Mouse (Mus musculus) MEL-GATA-1-ER (cell line): ENCODE measurements at regions not wholly inside any gene's neighbourhood (a gene's known extent, or its start where the extent isn't known, plus 50 kb on each side); places are given as distances from the start of the nearest gene placed in this dataset.
A peak's percentile ranks its signal among the peaks of the same experiment; 100 is the strongest.
"Not testable (repeated sequence)": the region's sequence is repeated elsewhere in the genome, so short reads cannot be mapped to it uniquely, and the experiment has no call there.

Experiments used
- DNase-seq: peaks from one replicate; pipeline ENCODE4 v3.0.0-alpha.2; 2012; ENCODE audit warnings: low read depth; ENCODE audit errors: extremely low read depth

DNA sequence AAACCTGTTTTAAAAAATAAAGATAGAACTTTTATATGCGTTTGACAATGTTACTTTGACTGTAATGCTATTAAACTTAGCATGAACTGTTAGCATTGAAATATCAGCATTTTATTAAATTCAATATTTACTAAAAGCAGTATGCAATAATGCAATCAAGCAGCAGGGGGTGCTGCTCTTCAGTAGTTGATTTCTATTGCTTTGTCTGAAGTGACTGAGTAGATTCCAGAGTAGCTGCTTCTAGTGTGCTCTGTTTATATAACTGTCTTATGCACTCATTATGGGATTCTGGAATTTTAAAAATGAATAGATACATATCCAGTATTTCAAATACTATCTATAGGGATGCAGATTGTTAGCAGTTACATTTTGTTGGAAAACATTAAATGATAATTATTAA, 146.2 kb downstream of the Gm28710 start:
- peak; percentile 4 for DNase-seq

DNA sequence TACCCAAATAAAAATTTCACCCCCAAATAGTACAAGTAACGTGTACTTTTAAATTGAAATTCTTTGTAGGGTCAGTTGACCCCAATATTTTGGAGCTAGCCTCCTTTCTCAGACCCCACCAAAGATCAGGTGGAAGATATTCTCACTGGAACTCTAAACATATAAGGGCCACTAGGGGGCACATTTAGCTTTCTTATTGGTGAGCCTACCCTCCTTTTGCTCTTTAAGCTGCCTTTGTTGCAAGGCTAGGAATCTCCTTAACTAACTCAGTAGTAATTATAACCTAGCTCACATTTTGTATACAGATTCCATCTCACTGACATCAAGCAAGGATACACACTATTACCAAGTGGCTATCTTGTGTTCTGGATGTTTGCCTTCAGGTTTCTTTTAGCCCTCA, 155.8 kb downstream of the Gm28710 start:
- peak; percentile 4 for DNase-seq

DNA sequence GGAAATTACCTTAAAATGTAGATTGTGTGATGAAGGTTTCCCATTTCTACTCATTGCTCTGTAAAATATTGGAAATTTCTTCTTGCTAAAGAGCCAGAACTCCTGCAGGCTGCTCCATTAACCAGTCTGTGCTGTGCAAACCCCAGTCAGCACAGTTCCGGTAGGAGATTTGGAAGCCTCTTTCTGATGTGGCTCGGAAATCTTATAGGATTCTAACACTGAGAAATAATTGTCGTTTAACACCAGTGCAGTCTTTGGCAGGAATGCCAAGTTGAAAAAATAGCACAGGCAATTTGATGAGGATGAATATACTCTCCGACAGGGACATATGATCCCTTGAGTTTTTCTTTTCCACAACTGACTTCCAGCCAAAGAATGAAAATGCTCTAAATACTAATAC, 176.1 kb downstream of the Gm28710 start:
- no peak for DNase-seq

DNA sequence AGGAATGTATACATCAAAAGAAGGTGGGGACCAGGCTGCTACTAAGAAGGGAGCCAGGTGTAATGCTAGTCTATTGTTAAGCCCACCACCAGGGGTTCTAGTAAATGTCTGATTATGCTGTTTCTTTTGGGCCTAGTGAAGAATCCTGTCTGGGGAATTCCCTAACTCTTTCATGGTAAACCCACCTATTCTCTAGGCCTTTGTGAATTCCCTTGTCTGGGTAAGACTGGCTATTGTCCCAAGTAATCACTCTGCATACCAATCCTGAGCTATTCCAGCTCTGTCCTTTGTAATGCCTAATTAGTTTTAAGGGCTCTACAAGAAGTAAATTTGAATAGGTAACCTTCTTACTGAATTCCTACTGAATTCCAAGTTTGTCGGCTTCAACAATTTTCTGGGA, 177.2 kb downstream of the Gm28710 start:
- not testable (repeated sequence) for DNase-seq

DNA sequence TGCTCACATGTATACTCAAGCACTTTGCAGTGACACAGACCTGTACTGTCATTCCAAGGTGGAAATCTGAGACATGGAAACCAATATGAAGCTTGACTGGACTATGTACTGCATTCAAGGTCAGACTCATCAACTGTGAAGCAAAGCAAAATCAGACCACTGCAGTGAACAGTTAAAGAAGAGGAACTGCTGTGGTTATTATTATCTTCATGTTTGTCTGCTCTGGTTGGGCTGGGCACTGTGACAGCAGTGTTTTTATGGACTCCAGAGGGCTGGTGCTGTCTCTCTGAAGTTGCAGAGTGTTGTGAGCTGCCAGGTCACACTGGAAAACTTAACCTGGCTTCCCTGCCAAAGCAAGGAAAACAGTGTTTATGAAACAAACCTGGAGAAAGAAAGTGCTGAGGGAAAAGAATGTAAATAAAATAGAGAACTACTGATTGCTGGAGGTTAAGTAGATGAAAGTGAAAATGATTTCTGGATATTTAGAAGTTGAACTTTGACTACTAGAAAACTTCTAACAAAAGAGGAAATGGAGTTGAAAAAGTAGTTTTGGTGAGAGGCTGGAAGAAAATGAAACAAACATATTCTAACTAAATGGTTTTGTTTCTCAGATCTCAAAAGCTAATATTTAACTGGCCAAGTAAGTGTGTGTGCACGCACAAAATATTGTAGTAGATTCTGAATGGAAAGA, 181.7 kb downstream of the Gm28710 start:
- DNase-seq, result peak; percentile 1

DNA sequence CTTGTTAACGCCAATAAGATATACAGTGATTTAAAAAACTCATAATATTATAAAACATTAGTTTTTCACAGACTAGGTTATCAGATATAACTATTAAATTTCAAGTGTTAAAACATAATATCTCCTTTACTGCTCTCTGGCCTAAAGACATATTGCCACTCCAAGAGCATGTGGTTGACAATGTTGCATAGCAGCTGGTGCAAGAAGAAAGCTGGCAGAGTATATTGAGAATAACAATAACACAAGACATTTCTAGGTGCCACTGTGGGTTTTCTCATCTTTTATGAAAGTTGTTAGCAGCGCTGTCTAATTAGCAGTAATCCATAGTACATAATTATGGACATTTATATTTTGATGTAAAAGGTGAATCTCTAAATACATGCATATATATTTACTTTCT, 184.4 kb downstream of the Gm28710 start:
- DNase-seq, result no peak

DNA sequence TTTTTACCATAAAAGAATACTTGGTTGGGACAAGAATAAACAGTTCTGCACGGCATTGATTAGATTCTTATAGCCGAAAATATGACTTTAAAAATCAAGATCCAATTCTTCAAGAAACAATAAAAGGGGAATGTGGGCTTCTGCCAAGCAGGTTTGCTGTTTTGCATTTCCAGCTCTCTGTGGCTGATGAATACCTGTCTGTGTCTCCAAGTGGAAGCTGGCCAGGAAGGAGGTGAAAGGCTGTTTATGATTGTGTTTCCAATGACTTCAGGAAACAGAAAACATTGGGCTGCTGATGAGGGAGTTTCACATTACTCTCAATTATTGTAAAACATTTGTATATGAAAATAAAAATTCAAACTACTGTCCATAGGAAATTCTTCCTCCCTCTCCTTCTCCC, 193.3 kb downstream of the Gm28710 start:
- DNase-seq, result no peak

DNA sequence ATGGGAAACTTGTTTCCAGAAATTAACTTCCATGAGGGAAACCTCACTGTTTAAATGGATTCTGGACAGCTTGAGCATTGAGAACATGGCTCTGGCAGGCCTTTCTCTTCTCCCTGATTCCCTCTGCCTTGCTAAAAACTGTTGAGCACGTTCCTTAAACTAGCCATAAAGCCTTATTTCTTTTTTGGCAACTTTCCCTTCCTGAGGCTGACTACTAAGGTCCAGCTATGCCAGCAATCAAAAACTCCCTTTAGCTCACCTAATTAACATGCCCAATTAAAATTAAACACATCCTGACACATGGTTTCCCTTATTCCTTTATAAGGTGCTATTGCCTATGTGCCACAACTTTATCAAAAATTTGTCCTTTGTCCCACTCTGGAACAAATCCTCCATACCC, 199.9 kb downstream of the Gm28710 start:
- DNase-seq, result no peak

DNA sequence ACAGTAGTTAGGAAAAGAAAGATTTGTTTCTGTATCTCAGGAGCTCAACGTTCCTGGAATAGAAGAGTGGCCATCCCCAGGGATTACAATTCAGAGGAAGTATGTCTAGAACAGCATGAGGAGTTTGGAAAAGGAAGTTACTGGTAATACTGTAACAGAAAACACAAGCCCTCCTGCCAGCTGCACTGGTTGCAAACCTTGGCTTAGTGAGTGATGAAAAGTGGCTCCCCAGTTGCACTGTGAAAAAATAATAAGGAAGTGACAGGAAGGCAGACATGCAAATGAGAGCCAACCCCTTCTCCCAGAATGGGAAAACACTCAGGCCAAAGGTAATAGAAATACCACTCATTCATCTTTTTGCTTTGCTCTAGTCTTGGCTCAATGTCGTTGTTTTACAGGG, 207.6 kb downstream of the Gm28710 start:
- DNase-seq, result no peak

DNA sequence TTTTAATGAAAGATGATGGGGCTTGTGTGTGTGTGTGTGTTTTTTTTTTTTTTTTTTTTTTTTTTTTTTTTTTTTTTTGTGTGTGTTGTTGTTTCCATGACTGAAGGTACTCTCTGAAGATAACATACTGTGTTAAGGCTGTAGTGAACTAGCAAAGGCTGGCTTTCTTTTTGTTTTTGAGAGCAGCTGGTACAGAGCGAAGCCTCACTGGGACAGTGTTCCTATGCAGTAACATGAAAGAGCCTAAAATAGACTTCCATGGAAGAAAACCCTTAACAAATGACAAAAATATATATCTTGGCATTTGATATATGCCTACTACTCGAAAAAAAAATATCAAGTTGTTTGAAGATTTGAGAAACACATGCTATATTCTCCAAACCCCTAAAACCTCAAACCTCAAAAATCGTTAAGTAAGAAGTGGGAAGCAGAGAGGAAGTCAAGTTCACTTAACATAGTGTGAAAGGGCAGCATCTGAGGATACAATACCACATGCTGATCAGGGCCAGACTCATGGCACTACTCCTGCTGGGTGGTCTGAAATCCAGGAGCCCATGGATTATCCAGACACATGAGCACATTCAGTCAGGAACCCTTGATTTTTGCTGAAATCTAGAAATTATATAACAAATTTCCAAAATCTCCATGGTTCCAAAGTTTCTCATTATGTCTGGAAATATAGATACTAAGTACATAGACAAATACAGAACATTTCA, 215.4 kb downstream of the Gm28710 start:
- no peak for DNase-seq

DNA sequence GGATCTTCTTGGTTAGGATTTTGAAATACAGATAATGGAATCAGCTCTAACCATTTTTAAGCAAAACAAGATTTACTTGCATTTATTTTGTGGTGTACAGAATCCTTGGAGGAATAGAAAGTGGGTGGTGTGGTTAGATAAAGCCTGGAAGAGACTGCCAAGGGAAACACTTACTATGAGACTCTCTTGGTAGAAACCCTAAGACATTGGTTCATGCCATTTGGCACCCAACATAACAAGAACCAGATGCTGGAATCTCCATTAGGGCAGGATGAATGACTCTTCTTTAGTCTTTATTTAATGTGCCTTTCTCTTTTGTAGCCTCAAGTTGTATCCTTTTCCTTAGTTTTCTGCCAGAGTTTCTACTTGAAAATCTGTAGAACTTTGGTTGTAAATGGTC, 230.0 kb downstream of the Gm28710 start:
- DNase-seq, result no peak

DNA sequence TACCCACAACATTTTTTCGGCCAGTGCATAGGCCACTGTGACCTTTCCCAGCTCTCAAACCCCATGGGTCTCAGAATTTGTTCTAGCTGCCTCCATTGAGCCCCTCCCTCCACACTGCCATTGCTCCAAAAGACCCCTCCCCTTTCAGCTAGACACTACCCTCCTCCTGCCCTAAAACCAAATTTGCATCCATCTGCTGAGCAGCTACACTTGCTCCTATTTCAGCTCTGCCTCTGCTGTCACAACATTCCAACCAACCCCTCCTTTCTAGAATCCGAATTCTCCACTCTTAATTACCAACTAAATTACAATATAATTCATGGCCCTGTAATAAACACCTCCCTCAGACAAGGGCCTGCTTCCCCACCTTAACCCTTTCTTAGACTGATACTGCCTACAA, 262.3 kb downstream of the Gm28710 start:
- DNase-seq, result no peak

DNA sequence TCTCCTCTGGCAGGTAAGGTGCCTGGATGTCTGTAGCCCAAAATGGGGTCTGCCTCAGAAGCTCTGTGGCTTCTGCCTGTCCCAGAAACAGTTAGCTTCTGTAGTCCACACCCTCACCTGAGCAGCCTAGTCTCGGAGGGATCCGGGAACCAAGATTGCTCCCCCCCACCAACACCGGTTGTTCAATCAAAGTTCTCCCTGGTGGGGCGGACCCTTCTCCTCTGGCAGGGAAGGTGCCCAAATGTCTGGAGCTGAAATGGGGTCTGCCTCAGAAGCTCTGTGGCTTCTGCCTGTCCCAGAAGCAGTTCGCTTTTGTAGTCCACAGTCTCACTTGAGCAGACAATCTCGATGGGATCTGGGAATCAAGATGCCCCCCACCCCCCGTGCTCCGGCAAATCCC, 273.0 kb downstream of the Gm28710 start:
- DNase-seq, result no peak

DNA sequence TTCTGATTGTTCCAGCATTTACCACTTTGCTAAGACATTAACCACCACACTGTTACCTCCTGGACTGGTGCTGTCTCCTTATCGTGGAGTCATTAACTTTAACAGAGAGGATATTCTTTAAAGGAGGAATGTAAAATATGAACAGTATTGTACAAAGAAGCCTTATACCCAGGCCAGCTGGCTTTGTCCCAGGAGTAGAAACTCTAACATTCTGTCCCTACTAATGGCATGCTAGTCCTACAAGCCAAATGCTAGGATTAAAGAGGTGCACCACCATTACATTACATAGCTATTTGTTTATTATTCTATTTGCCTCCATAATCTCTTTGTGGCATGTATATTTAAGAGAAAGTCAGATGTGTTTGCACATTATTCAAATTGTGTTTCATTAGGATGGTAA, 288.8 kb downstream of the Gm28710 start:
- DNase-seq, result no peak

DNA sequence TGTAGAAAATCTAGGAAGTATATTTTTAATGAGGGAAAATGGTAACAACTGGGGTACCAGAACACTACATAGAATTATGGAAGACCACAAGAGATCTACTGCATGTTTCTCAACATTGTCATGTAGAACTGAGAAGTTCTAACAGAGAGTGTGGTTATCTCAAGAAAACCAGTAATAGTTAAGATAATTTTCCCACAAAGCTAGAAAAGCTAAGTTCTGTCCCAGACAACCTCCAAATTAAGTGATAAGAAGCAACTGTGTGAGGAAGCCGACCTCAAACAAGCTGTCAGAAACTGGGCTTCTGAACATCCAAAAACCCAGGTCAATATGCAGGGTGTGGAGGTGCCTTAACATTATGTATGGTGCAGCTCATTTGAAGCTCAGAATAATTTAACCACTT, 261.4 kb upstream of the Speer4f2 start:
- no peak for DNase-seq

DNA sequence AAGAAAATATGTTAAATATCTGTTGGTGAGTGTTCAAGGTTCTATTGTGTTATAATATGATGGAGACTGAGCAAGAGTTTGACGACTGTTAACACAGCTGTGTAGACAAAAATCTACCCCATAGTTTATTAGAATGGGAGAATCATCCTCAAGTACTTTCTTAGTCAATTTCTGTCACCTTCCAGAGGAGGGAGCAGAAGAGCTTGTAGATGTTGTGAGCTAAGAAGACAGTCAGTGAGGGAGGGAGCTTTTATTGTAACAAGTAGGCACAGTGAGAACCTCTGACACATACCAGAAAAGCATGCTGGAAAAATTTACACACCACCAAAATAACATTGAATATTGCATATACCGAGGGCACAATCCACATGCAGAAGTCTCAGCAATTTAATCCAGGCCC, 261.0 kb upstream of the Speer4f2 start:
- peak; percentile 28 for DNase-seq

DNA sequence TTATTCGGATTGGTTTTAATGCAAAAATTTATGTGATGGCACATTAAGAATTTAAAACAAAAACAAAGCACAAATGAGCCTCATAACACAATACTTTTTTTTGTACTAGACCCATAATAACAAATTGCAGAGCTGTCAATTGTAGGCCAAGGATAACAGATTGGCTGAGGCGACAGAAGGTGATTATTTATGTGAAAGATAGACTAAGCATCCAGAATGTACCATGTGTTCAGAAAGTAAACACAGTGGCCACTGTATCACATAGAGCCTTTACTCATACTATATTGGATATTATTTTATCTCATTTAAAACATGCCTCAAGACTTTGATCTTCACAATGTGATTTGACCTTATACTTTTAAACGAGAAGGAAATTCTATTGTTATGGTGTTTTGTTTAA, 257.9 kb upstream of the Speer4f2 start:
- DNase-seq, result no peak

DNA sequence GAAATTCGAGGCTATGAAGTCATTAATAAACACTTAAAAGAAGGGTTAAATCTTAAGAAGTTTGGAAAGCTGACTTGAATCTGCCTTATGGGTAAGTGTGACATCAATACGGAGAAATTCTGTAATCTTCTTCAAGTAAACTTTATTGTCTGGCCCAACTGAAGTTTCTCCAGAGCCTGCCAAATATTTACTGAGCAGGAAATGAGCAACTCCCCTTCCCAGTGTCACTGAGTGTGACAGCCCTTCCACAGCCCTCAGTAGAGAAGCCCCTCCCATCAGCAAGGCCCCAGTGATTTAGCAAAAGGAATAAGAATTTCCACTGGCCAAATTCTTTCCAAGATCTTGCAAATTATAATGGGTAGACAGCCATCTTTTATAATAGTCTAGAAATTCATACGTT, 256.9 kb upstream of the Speer4f2 start:
- no peak for DNase-seq

DNA sequence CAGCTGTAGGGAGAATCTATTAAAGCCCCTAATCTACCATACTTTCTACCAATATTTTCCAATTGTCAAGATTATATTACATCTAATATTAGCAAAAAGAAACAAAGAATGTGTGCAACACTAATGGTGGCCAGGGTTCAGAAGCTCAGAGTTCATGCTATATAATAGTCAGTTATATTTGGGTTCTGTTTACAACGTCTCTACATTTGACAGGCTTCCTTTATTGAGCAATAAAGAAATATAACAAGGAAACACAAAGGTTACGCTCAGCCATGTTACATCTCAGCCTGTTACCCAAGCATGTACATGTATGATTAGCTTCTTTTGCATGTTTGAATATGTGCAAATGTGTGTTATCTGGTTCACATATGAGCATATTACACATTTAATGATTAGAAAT, 247.7 kb upstream of the Speer4f2 start:
- no peak for DNase-seq

DNA sequence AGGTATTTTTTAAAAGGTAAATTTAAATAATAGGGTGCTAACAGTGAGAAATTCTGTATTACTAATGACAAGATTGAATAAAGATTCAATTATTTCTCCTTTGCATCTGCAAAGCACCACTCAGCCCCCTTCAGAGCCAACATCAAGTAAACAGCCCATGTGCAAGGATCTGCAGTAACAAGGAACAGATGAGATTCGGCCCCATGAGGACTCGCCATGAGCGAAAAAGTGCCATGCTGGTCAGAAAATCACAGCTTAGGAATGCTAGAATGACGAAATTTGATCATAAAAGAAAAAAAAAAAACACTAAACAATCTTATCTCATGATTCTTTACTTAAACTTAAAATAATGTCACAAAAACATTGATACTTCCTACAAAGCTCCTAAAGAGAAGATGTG, 245.5 kb upstream of the Speer4f2 start:
- DNase-seq, result no peak

DNA sequence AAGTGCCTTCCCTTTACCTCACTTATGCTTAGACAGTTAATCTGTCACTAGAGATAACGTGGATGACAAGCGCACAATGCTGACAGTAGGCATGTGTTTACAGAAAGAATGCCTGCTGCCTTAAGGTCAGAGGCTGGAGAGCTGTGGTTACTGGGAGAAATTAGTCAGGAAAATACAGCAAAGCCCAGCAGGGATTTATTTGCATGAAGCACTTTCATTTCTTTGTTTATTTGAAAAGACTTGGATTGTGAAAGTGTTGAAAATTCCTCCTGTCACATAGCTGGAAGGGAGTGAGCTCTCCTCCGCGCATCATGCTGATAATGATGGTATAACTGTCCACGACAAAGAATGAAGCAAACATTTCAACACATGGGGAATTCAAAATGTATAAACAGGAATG, 237.5 kb upstream of the Speer4f2 start:
- DNase-seq, result no peak

DNA sequence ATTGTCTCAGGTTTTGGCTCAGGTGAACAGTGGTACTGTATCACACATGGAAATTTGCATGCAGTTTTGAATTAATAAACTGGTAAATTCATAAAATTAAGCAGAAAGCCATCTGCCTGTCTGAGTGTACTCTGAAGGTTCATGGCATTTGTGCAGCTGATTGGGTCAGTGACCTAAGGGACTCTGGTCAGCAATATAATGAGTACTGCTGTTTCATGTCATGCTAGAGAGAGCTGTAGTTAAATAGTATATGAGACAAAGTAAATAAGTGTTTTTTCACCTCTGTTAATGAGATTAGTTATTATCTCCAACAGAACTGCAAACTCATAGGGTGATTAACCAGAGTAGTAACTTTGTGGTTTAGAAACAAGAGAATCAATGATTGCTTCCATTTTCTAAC, 231.4 kb upstream of the Speer4f2 start:
- DNase-seq, result no peak

DNA sequence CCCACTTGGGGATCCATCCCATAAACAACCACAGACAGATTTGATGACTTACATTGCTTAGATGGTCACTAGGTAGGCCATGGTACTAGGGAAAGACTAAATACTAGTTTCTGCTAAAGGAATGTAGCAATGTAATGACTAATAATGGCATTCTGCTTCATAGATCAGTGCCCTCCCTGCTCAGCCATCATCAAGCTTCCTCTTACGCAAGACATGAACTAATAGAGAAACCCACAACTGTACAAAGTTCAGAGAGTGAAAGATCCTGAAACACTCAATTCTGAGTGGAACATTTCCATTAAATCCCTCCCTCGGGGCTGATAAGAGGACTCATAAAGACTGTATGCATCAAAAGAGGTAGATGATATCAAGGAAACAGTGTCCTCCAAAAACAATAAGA, 198.4 kb upstream of the Speer4f2 start:
- DNase-seq, result no peak
